Mouse (Mus musculus): ENCODE measurements around the gene Nfib.

DNA sequence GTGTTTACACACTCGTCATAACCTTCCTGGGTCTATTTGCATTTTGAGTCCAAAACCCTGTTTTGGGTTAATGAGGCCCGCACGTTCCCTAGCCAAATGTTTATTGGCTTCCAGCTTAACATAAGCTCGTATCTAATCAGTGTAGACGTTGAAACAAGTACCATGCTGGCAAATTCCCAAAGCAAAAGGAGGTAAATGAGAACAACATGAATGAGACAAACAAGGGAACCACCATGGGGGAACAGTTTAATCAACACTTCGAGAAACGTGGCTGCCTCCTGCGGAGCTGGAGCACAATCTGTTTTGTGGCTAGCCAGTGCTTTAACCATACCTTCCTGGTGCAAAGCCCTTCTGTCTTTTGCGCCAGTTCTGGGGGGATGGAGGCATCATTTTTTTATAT, 43.3 kb downstream of the Nfib start:
- TF ChIP-seq CTCF (IDR thresholded peaks at IDR 0.05; ENCODE audit: borderline replicate concordance, extremely low read depth, insufficient read depth, insufficient read length) (no peak), POLR2A (IDR thresholded peaks at IDR 0.05; ENCODE audit: borderline replicate concordance, extremely low read depth, insufficient read depth, insufficient read length, poor library complexity, severe bottlenecking) (no peak)
